Comparison of ENCODE assay signal across 12 mouse cellular contexts in the genomic region with DNA sequence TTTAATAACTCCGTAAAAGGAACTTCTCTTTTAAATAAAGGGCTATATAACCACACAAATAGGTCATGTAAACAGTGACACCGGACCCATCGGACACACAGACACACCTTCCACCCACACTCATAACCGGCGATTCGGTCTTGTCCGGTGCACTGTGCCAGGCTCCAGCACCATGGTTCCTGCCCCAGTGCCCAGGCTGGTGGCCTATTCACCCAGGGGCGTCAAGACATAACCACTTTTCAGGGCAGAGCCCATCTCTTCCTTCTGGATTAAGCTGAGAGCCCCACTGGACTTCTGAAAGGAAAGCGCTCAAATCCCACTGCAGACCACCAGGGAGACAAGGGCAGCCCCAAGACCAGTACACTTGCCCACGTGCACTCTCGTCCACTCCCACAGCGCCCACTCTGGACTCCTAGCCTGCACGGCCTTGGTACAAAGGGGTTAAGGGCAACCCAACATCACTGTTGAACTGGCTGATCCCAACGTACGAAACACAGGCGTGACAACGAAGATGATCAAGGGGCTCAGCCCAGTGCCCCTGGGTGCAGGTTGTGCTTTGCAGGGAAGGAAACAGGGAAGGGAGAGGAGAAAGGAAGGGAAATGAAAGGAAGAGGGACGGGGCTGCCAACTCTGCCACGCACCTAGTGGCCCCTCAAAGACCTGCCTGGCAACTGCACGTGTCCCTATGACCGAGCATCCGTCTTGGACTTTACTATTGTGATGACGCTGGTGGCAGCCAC. TPM values are rescaled to one million over a fixed set of nuclear protein-coding genes. Genes with fewer than 3 reads are reported as not detected.
DNase-seq lines count a peak whose midpoint lies in the region; ATAC-seq and TF ChIP-seq lines count a peak whose summit lies in the region.
"Had no signal": no experiment of that assay in that cellular context is flagged by ENCODE, and none has a peak within 500 bp of the region (broad histone marks: within the 10 kb centered on the region; RNA-seq: fewer than 3 reads in every experiment).

No protein-coding gene starts in this region.

- H3K9me3 ChIP-seq in erythroblast, embryonic 14.5 days (ENCODE audit: control insufficient read depth, low read length): no peaks in the 10 kb centered on the region
- H3K9me3 ChIP-seq in lung, embryonic 14.5 days (ENCODE audit: low read depth, low read length): no peaks in the 10 kb centered on the region
- H3K9me3 ChIP-seq in embryonic facial prominence, embryonic 10.5 days: no peaks in the 10 kb centered on the region
- H3K9me3 ChIP-seq: embryonic facial prominence, embryonic 13.5 days had no signal

- H3K36me3 ChIP-seq in erythroblast, embryonic 14.5 days (ENCODE audit: control insufficient read depth): peaks cover 68% of the 10 kb centered on the region
- peaks cover 32% of the 10 kb centered on the region for H3K36me3 ChIP-seq in lung, embryonic 14.5 days (ENCODE audit: insufficient read depth)
- peaks cover 47% of the 10 kb centered on the region for H3K36me3 ChIP-seq in embryonic facial prominence, embryonic 10.5 days (replicated peaks)
- 0 out of 2 replicates have a peak, but pooled peaks cover under 1% of the 10 kb centered on the region for H3K36me3 ChIP-seq in macrophage (ENCODE audit: inconsistent target)

- peaks cover 80% of the 10 kb centered on the region for H3K79me2 ChIP-seq in macrophage (ENCODE audit: inconsistent target)

- peak overlapping the region; percentile 86; the same call in 1 of the 2 replicates for H3K4me2 ChIP-seq in lung, embryonic 14.5 days

- no peak for DNase-seq in lung, embryonic 14.5 days
- no peak for DNase-seq in lung, adult 2 months
- no peak for DNase-seq in embryonic facial prominence, embryonic 10.5 days (ENCODE audit: low spot score)
- DNase-seq in frontal cortex, postnatal 36 days (ENCODE audit: low spot score in 2 of 2): no peak
- DNase-seq in embryo, embryonic 10 days (ENCODE audit: low spot score): no peak
- DNase-seq: adrenal gland, adult 8-10 months had no signal

- H3K27me3 ChIP-seq in erythroblast, embryonic 14.5 days (ENCODE audit: control insufficient read depth): no peaks in the 10 kb centered on the region
- no peaks in the 10 kb centered on the region for H3K27me3 ChIP-seq in lung, embryonic 14.5 days (ENCODE audit: insufficient read depth, low read length)
- H3K27me3 ChIP-seq in embryonic facial prominence, embryonic 10.5 days (replicated peaks; ENCODE audit: low read depth, poor library complexity, severe bottlenecking): no peaks in the 10 kb centered on the region
- H3K27me3 ChIP-seq: embryonic facial prominence, embryonic 13.5 days had no signal

- peaks cover 86% of the 10 kb centered on the region for H3K4me1 ChIP-seq in erythroblast, embryonic 14.5 days (ENCODE audit: control insufficient read depth)
- peaks cover 22% of the 10 kb centered on the region for H3K4me1 ChIP-seq in lung, embryonic 14.5 days (ENCODE audit: insufficient read depth)
- peaks cover 33% of the 10 kb centered on the region for H3K4me1 ChIP-seq in lung, adult 2 months (ENCODE audit: control insufficient read depth, insufficient read depth, low read length)
- H3K4me1 ChIP-seq in embryonic facial prominence, embryonic 10.5 days: peaks cover 55% of the 10 kb centered on the region

- no peak overlapping the region for H3K9ac ChIP-seq in lung, embryonic 14.5 days
- H3K9ac ChIP-seq: embryonic facial prominence, embryonic 13.5 days had no signal

- no peak for ATAC-seq in erythroblast, adult 5-6 weeks (replicated peaks; ENCODE audit: low FRiP score, poor library complexity, severe bottlenecking)
- ATAC-seq in lung, embryonic 14.5 days (ENCODE audit: insufficient read depth): no peak

- TF ChIP-seq CTCF in lung, embryonic 14.5 days (IDR thresholded peaks at IDR 0.05; ENCODE audit: low read depth): no peak
- no peak for TF ChIP-seq CTCF in lung, adult 2 months (IDR thresholded peaks at IDR 0.05; ENCODE audit: insufficient read depth, low read length)

- TF ChIP-seq POLR2A in lung, adult 2 months (IDR thresholded peaks at IDR 0.05; ENCODE audit: borderline replicate concordance, extremely low read depth, low read depth, low read length): no peak

- H3K27ac ChIP-seq in lung, embryonic 14.5 days (ENCODE audit: low read depth): 0 out of 2 replicates have a peak overlapping the region, but pooled peaks have one; percentile 8
- no peak overlapping the region for H3K27ac ChIP-seq in embryonic facial prominence, embryonic 10.5 days (replicated peaks)
- H3K27ac ChIP-seq in macrophage: peak overlapping the region; percentile 99

- WGBS in lung, embryonic 14.5 days: 92% methylated on average over 23 of the region's 23 CpGs
- 90% methylated on average over 23 of the region's 23 CpGs for WGBS in lung, adult 2 months
- 95% methylated on average over 23 of the region's 23 CpGs for WGBS in embryonic facial prominence, embryonic 10.5 days
- WGBS in macrophage (ENCODE audit: missing documents): 56% methylated on average over 22 of the region's 23 CpGs

- H3K4me3 ChIP-seq in erythroblast, embryonic 14.5 days (replicated peaks): peak overlapping the region; percentile 83
- H3K4me3 ChIP-seq in lung, embryonic 14.5 days (ENCODE audit: low read depth, low read length): peak overlapping the region; percentile 3; the same call in 1 of the 2 replicates
- H3K4me3 ChIP-seq in lung, adult 2 months (replicated peaks; ENCODE audit: extremely low read depth, low read depth, low read length): no peak overlapping the region
- peak overlapping the region; percentile 99; the same call in 1 of the 2 replicates for H3K4me3 ChIP-seq in embryonic facial prominence, embryonic 10.5 days
- peak overlapping the region; percentile 4; the same call in 1 of the 2 replicates for H3K4me3 ChIP-seq in macrophage (ENCODE audit: inconsistent target)
- H3K4me3 ChIP-seq: embryonic facial prominence, embryonic 13.5 days had no signal

RNA-seq across cellular contexts. Expression of gene Sirt7, which starts 3.7 kb away (rescaled TPM):
- 19.3 and 22.9 TPM in 2 replicates for polyA plus RNA-seq in erythroblast, embryonic 14.5 days (2012)
- 21.9 and 26.1 TPM in 2 replicates for total RNA-seq in erythroblast, adult 5-6 weeks (2015; ENCODE audit: low replicate concordance)
- total RNA-seq in erythroblast, adult 5-6 weeks (2017; ENCODE audit: low replicate concordance): 48.8 and 52.1 TPM in 2 replicates
- polyA plus RNA-seq in lung, embryonic 14.5 days (2014; fragmentation: Nextera tagmentation; extraction: Ambion mirVana): 26.1 and 33.1 TPM in 2 replicates
- polyA plus RNA-seq in lung, adult 2 months (2012; rRNA removed): 75.2 and 84.1 TPM in 2 replicates
- polyA plus RNA-seq in embryonic facial prominence, embryonic 10.5 days (2016; fragmentation: Nextera tagmentation; extraction: Ambion mirVana): 27.7 and 29.5 TPM in 2 replicates
- 100 to 1,000 TPM; 131 to 498 (median 330) TPM for total RNA-seq in macrophage (2018; cell fraction: chromatin; rRNA removed)
- total RNA-seq in macrophage (2018; cell fraction: cytosol; rRNA removed): 10 to 100 TPM; 27.1 to 83.0 (median 62.4) TPM
- 100 to 1,000 TPM in 25 of 26 experiments, 10 to 100 TPM in 1; 90.8 to 277 (median 168) TPM for total RNA-seq in macrophage (2018; cell fraction: nucleus; rRNA removed)
- polyA plus RNA-seq in macrophage (2018): 37.3 to 77.5 TPM (median 50.4 TPM) in 3 replicates

RNA-seq across cellular contexts. Expression of gene Mafg, which starts 4.6 kb away (rescaled TPM):
- 18.3 and 20.4 TPM in 2 replicates for polyA plus RNA-seq in erythroblast, embryonic 14.5 days (2012)
- total RNA-seq in erythroblast, adult 5-6 weeks (2015; ENCODE audit: low replicate concordance): 65.3 and 78.0 TPM in 2 replicates
- 137 and 154 TPM in 2 replicates for total RNA-seq in erythroblast, adult 5-6 weeks (2017; ENCODE audit: low replicate concordance)
- polyA plus RNA-seq in lung, embryonic 14.5 days (2014; fragmentation: Nextera tagmentation; extraction: Ambion mirVana): 25.3 and 28.6 TPM in 2 replicates
- polyA plus RNA-seq in lung, adult 2 months (2012; rRNA removed): 41.5 and 51.3 TPM in 2 replicates
- 24.2 and 25.1 TPM in 2 replicates for polyA plus RNA-seq in embryonic facial prominence, embryonic 10.5 days (2016; fragmentation: Nextera tagmentation; extraction: Ambion mirVana)
- total RNA-seq in macrophage (2018; cell fraction: chromatin; rRNA removed): 100 to 1,000 TPM; 127 to 265 (median 218) TPM
- total RNA-seq in macrophage (2018; cell fraction: cytosol; rRNA removed): 10 to 100 TPM; 29.7 to 53.1 (median 42.5) TPM
- 100 to 1,000 TPM; 103 to 262 (median 141) TPM for total RNA-seq in macrophage (2018; cell fraction: nucleus; rRNA removed)
- 18.1 to 68.2 TPM (median 39.6 TPM) in 3 replicates for polyA plus RNA-seq in macrophage (2018)

RNA-seq across cellular contexts. Expression of gene Pcyt2, which starts 11.0 kb away (rescaled TPM):
- 9.6 and 12.2 TPM in 2 replicates for polyA plus RNA-seq in erythroblast, embryonic 14.5 days (2012)
- 7.7 and 20.7 TPM in 2 replicates for total RNA-seq in erythroblast, adult 5-6 weeks (2015; ENCODE audit: low replicate concordance)
- total RNA-seq in erythroblast, adult 5-6 weeks (2017; ENCODE audit: low replicate concordance): 19.8 and 39.8 TPM in 2 replicates
- polyA plus RNA-seq in lung, embryonic 14.5 days (2014; fragmentation: Nextera tagmentation; extraction: Ambion mirVana): 95.3 and 99.5 TPM in 2 replicates
- polyA plus RNA-seq in lung, adult 2 months (2012; rRNA removed): 217 and 238 TPM in 2 replicates
- 142 and 145 TPM in 2 replicates for polyA plus RNA-seq in embryonic facial prominence, embryonic 10.5 days (2016; fragmentation: Nextera tagmentation; extraction: Ambion mirVana)
- total RNA-seq in macrophage (2018; cell fraction: chromatin; rRNA removed): 100 to 1,000 TPM; 136 to 537 (median 250) TPM
- total RNA-seq in macrophage (2018; cell fraction: cytosol; rRNA removed): 10 to 100 TPM; 15.5 to 47.5 (median 25.2) TPM
- 100 to 1,000 TPM in 23 of 26 experiments, 10 to 100 TPM in 3; 67.5 to 355 (median 144) TPM for total RNA-seq in macrophage (2018; cell fraction: nucleus; rRNA removed)
- 23.8 to 69.4 TPM (median 36.2 TPM) in 3 replicates for polyA plus RNA-seq in macrophage (2018)

RNA-seq across cellular contexts. Expression of gene Pycr1, which starts 14.8 kb away (rescaled TPM):
- 0.03 and 0.06 TPM in 2 replicates for polyA plus RNA-seq in erythroblast, embryonic 14.5 days (2012)
- total RNA-seq in erythroblast, adult 5-6 weeks (2015; ENCODE audit: low replicate concordance): 2.3 TPM in 1 of 2 replicates, not detected in the other
- total RNA-seq in erythroblast, adult 5-6 weeks (2017; ENCODE audit: low replicate concordance): not detected in 2 replicates
- 29.0 and 29.8 TPM in 2 replicates for polyA plus RNA-seq in lung, embryonic 14.5 days (2014; fragmentation: Nextera tagmentation; extraction: Ambion mirVana)
- polyA plus RNA-seq in lung, adult 2 months (2012; rRNA removed): 4.1 and 4.5 TPM in 2 replicates
- polyA plus RNA-seq in embryonic facial prominence, embryonic 10.5 days (2016; fragmentation: Nextera tagmentation; extraction: Ambion mirVana): 32.7 and 33.7 TPM in 2 replicates
- total RNA-seq in macrophage (2018; cell fraction: chromatin; rRNA removed): 1 to 10 TPM in 1 of 26 experiments, under 1 TPM in 1, not detected in 24; 0.36 to 6.1 TPM
- under 1 TPM in 11 of 26 experiments, not detected in 15; 0.08 to 0.61 (median 0.15) TPM for total RNA-seq in macrophage (2018; cell fraction: cytosol; rRNA removed)
- under 1 TPM in 2 of 26 experiments, not detected in 24; 0.40 to 0.50 TPM for total RNA-seq in macrophage (2018; cell fraction: nucleus; rRNA removed)
- not detected in 3 replicates for polyA plus RNA-seq in macrophage (2018)

RNA-seq across cellular contexts. Expression of gene Myadml2, which starts 19.2 kb away (rescaled TPM):
- not detected in 2 replicates for polyA plus RNA-seq in erythroblast, embryonic 14.5 days (2012)
- not detected in 2 replicates for total RNA-seq in erythroblast, adult 5-6 weeks (2015; ENCODE audit: low replicate concordance)
- not detected in 2 replicates for total RNA-seq in erythroblast, adult 5-6 weeks (2017; ENCODE audit: low replicate concordance)
- polyA plus RNA-seq in lung, embryonic 14.5 days (2014; fragmentation: Nextera tagmentation; extraction: Ambion mirVana): 1.1 TPM in 1 of 2 replicates, not detected in the other
- polyA plus RNA-seq in lung, adult 2 months (2012; rRNA removed): 1.1 and 3.1 TPM in 2 replicates
- polyA plus RNA-seq in embryonic facial prominence, embryonic 10.5 days (2016; fragmentation: Nextera tagmentation; extraction: Ambion mirVana): not detected in 2 replicates
- total RNA-seq in macrophage (2018; cell fraction: chromatin; rRNA removed): not detected
- total RNA-seq in macrophage (2018; cell fraction: cytosol; rRNA removed): not detected
- not detected for total RNA-seq in macrophage (2018; cell fraction: nucleus; rRNA removed)
- not detected in 3 replicates for polyA plus RNA-seq in macrophage (2018)
- polyA plus RNA-seq: embryonic facial prominence, embryonic 13.5 days; intestine, embryonic 14.5 days; testis, adult 2 months had no signal
